Mouse (Mus musculus) midbrain, embryonic 12.5 days (tissue): ENCODE results near the gene Ndufb10. TPM values are rescaled to one million over a fixed set of nuclear protein-coding genes. Genes with fewer than 3 reads are reported as not detected.

Source experiments
- ATAC-seq: fragments of 200-750 bp; cut with Nextera tagmentation; 2 replicates; pipeline ENCODE4 v1.8.0; 2017; ENCODE audit warnings: low read depth, moderate TSS enrichment, moderate library complexity; ENCODE audit not compliant: low FRiP score
- H3K27ac ChIP-seq: fragments of 300-500 bp; sonication (generic); replicated peaks from 2 replicates; pipeline ENCODE4 v1.5.1; 2016; ENCODE audit warnings: mild to moderate bottlenecking
- H3K27me3 ChIP-seq: fragments of 300-500 bp; sonication (generic); 2 replicates; pipeline ENCODE4 v1.6.1; 2016; ENCODE audit warnings: mild to moderate bottlenecking
- H3K36me3 ChIP-seq: fragments of 300-500 bp; sonication (generic); 2 replicates; pipeline ENCODE4 v1.6.1; 2016
- H3K4me1 ChIP-seq: fragments of 300-500 bp; sonication (generic); 2 replicates; pipeline ENCODE4 v1.6.1; 2016
- H3K4me2 ChIP-seq: fragments of 300-500 bp; sonication (generic); replicated peaks from 2 replicates; pipeline ENCODE4 v1.6.1; 2016; ENCODE audit warnings: mild to moderate bottlenecking, moderate library complexity
- H3K4me3 ChIP-seq: fragments of 300-500 bp; sonication (generic); 2 replicates; pipeline ENCODE4 v1.5.1; 2016; ENCODE audit warnings: mild to moderate bottlenecking
- H3K9ac ChIP-seq: fragments of 300-500 bp; sonication (generic); replicated peaks from 2 replicates; pipeline ENCODE4 v1.6.1; 2016; ENCODE audit warnings: mild to moderate bottlenecking, moderate library complexity
- H3K9me3 ChIP-seq: fragments of 300-500 bp; sonication (generic); 2 replicates; pipeline ENCODE4 v1.6.1; 2016; ENCODE audit warnings: mild to moderate bottlenecking
- whole genome bisulfite sequencing: fragments of 180-500 bp; shearing (Covaris S2); methylation state at CpG from one replicate; pipeline ENCODE4 v1.1.7; 2016; 5-methylcytosine and 5-hydroxymethylcytosine counted together
- polyA plus RNA-seq: library from polyadenylated mRNA; unstranded; fragments of >200 nt; fragmentation: Nextera tagmentation; extraction: Ambion mirVana; gene quantifications from 2 replicates; pipeline ENCODE4 v1.2.1, GENCODE M21; 2016

The Ndufb10 gene
- polyA plus RNA-seq, result 201 and 205 TPM in 2 replicates

- peak; percentile 71 for ATAC-seq
- WGBS, result 0% methylated on average over 30 of the region's 30 CpGs
Measured at GRCm38 (mm10) chr17:24724184-24724583, at the start of gene Ndufb10. Ndufb10 (minus strand) TSS chr17:24724478.

GRCm38 (mm10) chr17:24773241-24773640, 49.0 kb upstream of the Ndufb10 start:
- peaks cover 4% of the 10 kb centered on the region; the same call in 1 of the 2 replicates for H3K27me3 ChIP-seq
- H3K4me2 ChIP-seq, result no peak overlapping the region
- no peak overlapping the region for H3K9ac ChIP-seq
- H3K27ac ChIP-seq, result no peak overlapping the region
- 77% methylated on average over 5 of the region's 5 CpGs for WGBS
- no peaks in the 10 kb centered on the region for H3K9me3 ChIP-seq
- no peaks in the 10 kb centered on the region for H3K36me3 ChIP-seq
- H3K4me1 ChIP-seq, result no peaks in the 10 kb centered on the region
- no peak overlapping the region for H3K4me3 ChIP-seq
- no peak for ATAC-seq

More at GRCm38 (mm10) chr17:24724184-24724583, at the start of gene Ndufb10:
- Histone ChIP-seq H3K27ac (peak within 1 kb of the TSS; percentile 82), H3K4me2 (peak within 1 kb of the TSS; percentile 89), H3K9ac (peak within 1 kb of the TSS; percentile 89), H3K9me3 (no peaks in the 10 kb centered on the region), H3K27me3 (peaks cover 13% of the 10 kb centered on the region), H3K4me1 (peaks cover 28% of the 10 kb centered on the region), H3K4me3 (peak within 1 kb of the TSS; percentile 73), H3K36me3 (peaks cover 16% of the 10 kb centered on the region)

GRCm38 (mm10) chr17:24769146-24769545, 44.9 kb upstream of the Ndufb10 start:
- Histone ChIP-seq H3K4me1 (0 out of 2 replicates have a peak, but pooled peaks cover 3% of the 10 kb centered on the region), H3K27me3 (peaks cover 7% of the 10 kb centered on the region; the same call in 1 of the 2 replicates), H3K4me3 (no peak overlapping the region), H3K27ac (no peak overlapping the region), H3K36me3 (no peaks in the 10 kb centered on the region), H3K9ac (no peak overlapping the region), H3K4me2 (no peak overlapping the region), H3K9me3 (no peaks in the 10 kb centered on the region)
- no peak for ATAC-seq
- 45% methylated on average over 3 of the region's 3 CpGs for WGBS

GRCm38 (mm10) chr17:24766266-24766875, 42.1 kb upstream of the Ndufb10 start:
- no peaks in the 10 kb centered on the region for H3K36me3 ChIP-seq
- H3K27ac ChIP-seq, result no peak overlapping the region
- no peak for ATAC-seq
- H3K4me1 ChIP-seq, result 0 out of 2 replicates have a peak, but pooled peaks cover 3% of the 10 kb centered on the region
- no peak overlapping the region for H3K4me3 ChIP-seq
- H3K4me2 ChIP-seq, result no peak overlapping the region
- H3K27me3 ChIP-seq, result peaks cover 9% of the 10 kb centered on the region; the same call in 1 of the 2 replicates
- no peak overlapping the region for H3K9ac ChIP-seq
- WGBS, result 24% methylated on average over 12 of the region's 12 CpGs
- no peaks in the 10 kb centered on the region for H3K9me3 ChIP-seq

GRCm38 (mm10) chr17:24765016-24765905, 41.0 kb upstream of the Ndufb10 start:
- no peak overlapping the region for H3K4me3 ChIP-seq
- H3K4me1 ChIP-seq, result 0 out of 2 replicates have a peak, but pooled peaks cover 3% of the 10 kb centered on the region
- no peak for ATAC-seq
- H3K4me2 ChIP-seq, result no peak overlapping the region
- H3K27me3 ChIP-seq, result peaks cover 13% of the 10 kb centered on the region; the same call in 1 of the 2 replicates
- no peaks in the 10 kb centered on the region for H3K9me3 ChIP-seq
- H3K9ac ChIP-seq, result no peak overlapping the region
- H3K27ac ChIP-seq, result no peak overlapping the region; the same call in 1 of the 2 replicates
- 58% methylated on average over 21 of the region's 22 CpGs for WGBS
- H3K36me3 ChIP-seq, result no peaks in the 10 kb centered on the region

GRCm38 (mm10) chr17:24761121-24761520, 36.8 kb upstream of the Ndufb10 start:
- Histone ChIP-seq H3K27me3 (peaks cover 20% of the 10 kb centered on the region), H3K4me1 (no peaks in the 10 kb centered on the region), H3K4me2 (no peak overlapping the region), H3K4me3 (no peak overlapping the region), H3K9me3 (no peaks in the 10 kb centered on the region), H3K36me3 (no peaks in the 10 kb centered on the region), H3K27ac (no peak overlapping the region), H3K9ac (no peak overlapping the region)
- ATAC-seq, result no peak
- 59% methylated on average over 5 of the region's 5 CpGs for WGBS

- H3K4me1 ChIP-seq, result peaks cover 10% of the 10 kb centered on the region
- no peak overlapping the region for H3K9ac ChIP-seq
- ATAC-seq, result no peak
- no peaks in the 10 kb centered on the region for H3K9me3 ChIP-seq
- H3K4me2 ChIP-seq, result no peak overlapping the region
- no peak overlapping the region for H3K4me3 ChIP-seq
- peaks cover 57% of the 10 kb centered on the region for H3K27me3 ChIP-seq
- 94% methylated on average over 1 of the region's 1 CpGs for WGBS
- no peak overlapping the region for H3K27ac ChIP-seq
- no peaks in the 10 kb centered on the region for H3K36me3 ChIP-seq
Measured at GRCm38 (mm10) chr17:24757394-24757793, 33.1 kb upstream of the Ndufb10 start.

- H3K27me3 ChIP-seq, result peaks cover 82% of the 10 kb centered on the region
- peaks cover 14% of the 10 kb centered on the region for H3K4me1 ChIP-seq
- peak within 1 kb of the TSS; percentile 47 for H3K9ac ChIP-seq
- peak within 1 kb of the TSS; percentile 96 for H3K4me2 ChIP-seq
- peak within 1 kb of the TSS; percentile 55 for H3K4me3 ChIP-seq
- H3K36me3 ChIP-seq, result no peaks in the 10 kb centered on the region
- H3K9me3 ChIP-seq, result no peaks in the 10 kb centered on the region
- WGBS, result 1% methylated on average over 58 of the region's 82 CpGs
- no peak within 1 kb of the TSS for H3K27ac ChIP-seq
- ATAC-seq, result peak; percentile 75
Measured at GRCm38 (mm10) chr17:24752415-24753394, 28.4 kb upstream of the Ndufb10 start, which contains the start of gene Hs3st6. Hs3st6 (plus strand) TSS chr17:24752988.

- Histone ChIP-seq H3K27me3 (peaks cover 86% of the 10 kb centered on the region), H3K27ac (no peak overlapping the region), H3K4me3 (no peak overlapping the region), H3K9ac (no peak overlapping the region), H3K9me3 (no peaks in the 10 kb centered on the region), H3K4me2 (no peak overlapping the region), H3K4me1 (peaks cover 14% of the 10 kb centered on the region), H3K36me3 (no peaks in the 10 kb centered on the region)
- no peak for ATAC-seq
- WGBS, result 21% methylated on average over 4 of the region's 4 CpGs
Measured at GRCm38 (mm10) chr17:24751528-24751927, 27.2 kb upstream of the Ndufb10 start.

- Histone ChIP-seq H3K9me3 (no peaks in the 10 kb centered on the region), H3K36me3 (no peaks in the 10 kb centered on the region), H3K9ac (no peak overlapping the region), H3K4me1 (no peaks in the 10 kb centered on the region; the same call in 1 of the 2 replicates), H3K4me2 (no peak overlapping the region), H3K4me3 (no peak overlapping the region), H3K27me3 (peaks cover 48% of the 10 kb centered on the region), H3K27ac (no peak overlapping the region)
- 41% methylated on average over 4 of the region's 4 CpGs for WGBS
- ATAC-seq, result no peak
Measured at GRCm38 (mm10) chr17:24746986-24747385, 22.7 kb upstream of the Ndufb10 start.
